Mouse (Mus musculus) C2C12 (cell line): Measurements from ENCODE around the gene Capns2.

Experiments
- CTCF ChIP-seq: IDR thresholded peaks from one replicate; pipeline ENCODE4 v1.5.1; 2011; ENCODE audit not compliant: control insufficient read depth, insufficient read depth, insufficient read length
- FOSL1 ChIP-seq: IDR thresholded peaks from one replicate; pipeline ENCODE4 v1.8.0; 2011; ENCODE audit warnings: mild to moderate bottlenecking, low read length; ENCODE audit not compliant: poor library complexity, insufficient read depth, severe bottlenecking
- MAX ChIP-seq: IDR thresholded peaks from one replicate; pipeline ENCODE4 v1.6.1; 2011; ENCODE audit warnings: mild to moderate bottlenecking, control low read depth
- MYOD1 ChIP-seq: IDR thresholded peaks from one replicate; pipeline ENCODE4 v1.6.1; 2011; ENCODE audit warnings: low read depth; ENCODE audit not compliant: control insufficient read depth, insufficient read length
- MYOG ChIP-seq: IDR thresholded peaks from one replicate; pipeline ENCODE4 v1.6.1; 2011; ENCODE audit not compliant: control insufficient read depth, insufficient read length; ENCODE audit errors: extremely low read depth

- TF ChIP-seq CTCF, result no peak
- no peak for TF ChIP-seq MAX
- TF ChIP-seq FOSL1, result no peak
- no peak for TF ChIP-seq MYOG
- TF ChIP-seq MYOD1, result no peak
Measured at GRCm38 (mm10) chr8:92921768-92922167, 20.6 kb downstream of the Capns2 start.
